Mouse (Mus musculus): ENCODE measurements at regions not wholly inside any gene's neighbourhood (a gene's known extent, or its start where the extent isn't known, plus 50 kb on each side); places are given as distances from the start of the nearest gene placed in this dataset.

GRCm38 (mm10) chr12:117465998-117466397, 50.3 kb upstream of the Rapgef5 start:
- no peak for DNase-seq (ENCODE audit: extremely low read depth, low read depth, low spot score)
- TF ChIP-seq POLR2A (IDR thresholded peaks at IDR 0.05; ENCODE audit: extremely low read depth, insufficient read depth, low read length) = no peak
- no peak for TF ChIP-seq CTCF (IDR thresholded peaks at IDR 0.05; ENCODE audit: low read depth, low read length)
- 40% methylated on average over 7 of the region's 7 CpGs for WGBS
- Histone ChIP-seq H3K27me3 (ENCODE audit: control insufficient read depth, insufficient read depth, low read length) (no peaks in the 10 kb centered on the region), H3K27ac (replicated peaks; ENCODE audit: insufficient read depth, low read depth, low read length) (no peak overlapping the region), H3K79me2 (ENCODE audit: control insufficient read depth, insufficient read depth, low read length) (no peaks in the 10 kb centered on the region), H3K9ac (ENCODE audit: low read depth, low read length) (no peak overlapping the region), H3K36me3 (ENCODE audit: control insufficient read depth, insufficient read depth, low read length) (no peaks in the 10 kb centered on the region), H3K4me1 (ENCODE audit: control insufficient read depth, insufficient read depth, low read length) (no peaks in the 10 kb centered on the region), H3K4me3 (ENCODE audit: insufficient read depth, low read depth, low read length) (no peak overlapping the region)
